Mouse (Mus musculus): ENCODE data around the gene Ube2ql1. TPM values are rescaled to one million over a fixed set of nuclear protein-coding genes. Genes with fewer than 3 reads are reported as not detected.
A peak's percentile ranks its signal among the peaks of the same experiment; 100 is the strongest.

Gene Ube2ql1
- polyA plus RNA-seq, 1 experiment from 2014 or later, result 0.05 TPM

GRCm38 (mm10) chr13:69740331-69741285, 919 bp upstream of the Ube2ql1 start:
- Histone ChIP-seq H3K27ac (no peak overlapping the region), H3K4me1 (replicated peaks) (peaks cover 4% of the 10 kb centered on the region), H3K9me3 (replicated peaks) (no peaks in the 10 kb centered on the region), H3K27me3 (peaks cover 62% of the 10 kb centered on the region), H3K36me3 (no peaks in the 10 kb centered on the region), H3K4me3 (replicated peaks) (peak overlapping the region; percentile 58; the same call in 1 of the 2 replicates), H3K4me2 (peak overlapping the region; percentile 69), H3K9ac (no peak overlapping the region)
- ATAC-seq (ENCODE audit: low read depth) (no peak), DNase-seq (no peak)
- WGBS (ENCODE audit: insufficient replicate concordance), result 5% methylated on average over 29 of the region's 29 CpGs

- Histone ChIP-seq H3K4me2 (peak overlapping the region; percentile 69), H3K27me3 (peaks cover 66% of the 10 kb centered on the region), H3K4me3 (replicated peaks) (peak overlapping the region; percentile 58), H3K27ac (no peak overlapping the region), H3K4me1 (replicated peaks) (peaks cover 4% of the 10 kb centered on the region), H3K9me3 (replicated peaks) (no peaks in the 10 kb centered on the region), H3K36me3 (no peaks in the 10 kb centered on the region), H3K9ac (peak overlapping the region; percentile 23; the same call in 1 of the 2 replicates)
- DNase-seq, result no peak
- WGBS (ENCODE audit: insufficient replicate concordance), result under 1% methylated on average over 69 of the region's 78 CpGs
- peak; percentile 49 for ATAC-seq (ENCODE audit: low read depth)
These were observed 464 bp downstream of the Ube2ql1 start for GRCm38 (mm10) chr13:69739091-69739758.

GRCm38 (mm10) chr13:69738461-69738971, 1.2 kb downstream of the Ube2ql1 start:
- H3K4me2 ChIP-seq, result peak overlapping the region; percentile 69
- H3K4me1 ChIP-seq (replicated peaks), result peaks cover 4% of the 10 kb centered on the region
- no peak overlapping the region for H3K9ac ChIP-seq
- WGBS (ENCODE audit: insufficient replicate concordance), result 3% methylated on average over 40 of the region's 40 CpGs
- H3K4me3 ChIP-seq (replicated peaks), result peak overlapping the region; percentile 58
- H3K27ac ChIP-seq, result no peak overlapping the region
- H3K27me3 ChIP-seq, result peaks cover 66% of the 10 kb centered on the region
- DNase-seq (no peak), ATAC-seq (ENCODE audit: low read depth) (no peak)
- no peaks in the 10 kb centered on the region for H3K9me3 ChIP-seq (replicated peaks)
- H3K36me3 ChIP-seq, result no peaks in the 10 kb centered on the region

DNA sequence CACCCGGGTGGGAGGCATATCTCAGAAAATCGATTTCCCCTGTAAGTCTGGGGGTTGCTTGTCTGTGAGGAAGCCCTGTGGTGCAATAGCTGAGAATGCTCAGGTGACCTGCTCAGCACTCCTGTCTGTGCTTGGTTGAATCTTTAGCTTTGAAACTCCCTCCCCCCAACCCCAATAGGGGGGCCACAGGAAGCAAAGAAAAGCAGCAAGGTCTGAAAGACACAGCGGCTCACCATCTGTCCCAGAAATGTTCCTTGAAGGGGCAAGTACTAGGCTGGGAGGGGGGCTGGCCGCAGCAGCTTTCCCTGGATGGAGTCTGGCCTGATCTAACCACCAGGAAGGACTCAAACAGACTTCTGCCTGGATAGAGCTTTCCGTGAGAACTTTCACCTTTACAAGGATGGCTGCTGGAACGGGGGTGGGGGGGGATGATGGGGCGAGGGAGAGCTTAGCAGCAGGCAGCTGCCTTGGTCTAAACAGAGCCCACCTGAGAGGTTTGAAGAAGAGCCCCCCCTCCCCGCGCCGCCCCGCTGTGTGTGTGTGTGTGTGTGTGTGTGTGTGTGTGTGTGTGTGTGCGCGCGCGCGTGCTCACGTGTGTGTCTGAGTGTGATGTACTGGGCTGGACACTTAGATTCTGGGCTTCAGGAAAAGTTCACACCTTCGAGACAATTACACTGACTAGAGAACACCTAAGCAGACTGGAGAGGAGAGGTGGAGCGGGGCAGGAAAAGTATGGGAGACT, 2.1 kb downstream of the Ube2ql1 start:
- Histone ChIP-seq H3K4me3 (replicated peaks) (no peak overlapping the region), H3K4me2 (peak overlapping the region; percentile 69), H3K9ac (no peak overlapping the region), H3K4me1 (replicated peaks) (peaks cover 4% of the 10 kb centered on the region), H3K27ac (no peak overlapping the region), H3K36me3 (no peaks in the 10 kb centered on the region), H3K27me3 (peaks cover 66% of the 10 kb centered on the region), H3K9me3 (replicated peaks) (no peaks in the 10 kb centered on the region)
- ATAC-seq (ENCODE audit: low read depth) (no peak), DNase-seq (no peak)
- 21% methylated on average over 19 of the region's 19 CpGs for WGBS (ENCODE audit: insufficient replicate concordance)

DNA sequence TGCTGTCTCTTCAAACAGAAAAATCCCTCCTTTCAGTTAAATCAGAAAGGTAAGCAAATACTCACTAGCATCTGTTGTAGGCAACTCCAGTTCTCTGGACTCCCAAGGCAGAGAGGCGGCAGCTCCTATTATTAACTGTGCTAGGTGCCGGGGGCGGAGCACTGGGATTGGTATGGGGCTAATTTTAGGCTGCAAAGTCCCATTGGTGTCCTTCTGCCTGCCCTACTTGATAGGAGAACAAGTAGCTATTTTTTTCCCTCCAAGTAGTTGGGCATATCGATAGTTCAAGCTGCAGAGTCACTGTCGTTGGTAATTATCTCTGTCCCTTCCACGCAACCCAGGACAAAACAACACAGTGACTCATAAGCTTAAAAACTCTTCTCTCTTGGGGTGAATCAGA, 7.1 kb downstream of the Ube2ql1 start:
- Histone ChIP-seq H3K36me3 (no peaks in the 10 kb centered on the region), H3K9me3 (replicated peaks) (no peaks in the 10 kb centered on the region), H3K27me3 (peaks cover 23% of the 10 kb centered on the region), H3K4me2 (no peak overlapping the region), H3K4me1 (replicated peaks) (peaks cover 4% of the 10 kb centered on the region), H3K4me3 (replicated peaks) (no peak overlapping the region), H3K27ac (no peak overlapping the region), H3K9ac (no peak overlapping the region)
- ATAC-seq (ENCODE audit: low read depth) (no peak), DNase-seq (no peak)
- 76% methylated on average over 6 of the region's 6 CpGs for WGBS (ENCODE audit: insufficient replicate concordance)

DNA sequence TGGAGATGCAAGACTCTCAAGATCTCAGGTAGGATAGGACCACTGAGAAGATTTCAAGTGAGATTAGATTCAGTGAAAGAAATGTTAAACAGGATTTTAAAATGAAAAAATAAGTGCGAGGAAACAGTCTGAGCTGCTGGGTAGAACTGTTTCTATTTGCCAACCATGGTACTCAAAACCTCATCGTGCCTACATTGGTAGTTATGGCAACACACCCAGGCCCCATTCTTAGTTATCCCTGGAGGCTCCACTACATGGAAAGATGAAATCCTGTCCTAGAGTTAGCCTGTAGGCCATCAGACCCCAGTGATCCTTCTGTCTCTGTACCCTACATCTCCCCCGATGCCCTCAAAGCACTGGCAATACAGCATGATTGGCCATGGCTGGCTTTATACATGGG, 14.3 kb downstream of the Ube2ql1 start:
- Histone ChIP-seq H3K36me3 (no peaks in the 10 kb centered on the region), H3K9me3 (replicated peaks) (no peaks in the 10 kb centered on the region), H3K27me3 (no peaks in the 10 kb centered on the region), H3K4me2 (no peak overlapping the region), H3K9ac (no peak overlapping the region), H3K4me3 (replicated peaks) (no peak overlapping the region), H3K4me1 (replicated peaks) (no peaks in the 10 kb centered on the region), H3K27ac (no peak overlapping the region)
- ATAC-seq (ENCODE audit: low read depth) (no peak), DNase-seq (no peak)
- WGBS (ENCODE audit: insufficient replicate concordance), result 68% methylated on average over 3 of the region's 3 CpGs

DNA sequence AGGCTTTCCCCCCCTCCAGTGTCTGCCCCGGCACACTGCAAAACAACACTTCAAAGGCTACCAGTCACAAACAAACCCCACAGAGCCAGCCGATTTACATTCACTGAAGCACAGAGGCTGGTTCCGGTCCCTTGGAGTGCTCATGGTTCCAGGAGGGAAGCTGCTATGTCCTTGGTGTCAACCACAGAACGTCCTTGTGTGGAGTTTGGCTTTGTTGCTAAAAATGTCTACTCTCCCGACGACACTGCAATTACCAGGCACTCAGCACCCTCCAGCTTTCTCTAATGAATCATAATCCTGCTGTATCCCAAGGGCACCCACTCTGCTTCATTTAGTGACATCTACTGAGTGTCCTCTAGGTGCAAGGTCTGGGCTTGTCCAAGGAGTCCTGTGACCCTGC, 18.5 kb downstream of the Ube2ql1 start:
- H3K4me3 ChIP-seq (replicated peaks), result no peak overlapping the region
- H3K4me1 ChIP-seq (replicated peaks), result no peaks in the 10 kb centered on the region
- no peak overlapping the region for H3K4me2 ChIP-seq
- no peak for ATAC-seq (ENCODE audit: low read depth)
- no peak overlapping the region for H3K27ac ChIP-seq
- WGBS (ENCODE audit: insufficient replicate concordance), result 17% methylated on average over 6 of the region's 6 CpGs
- H3K9ac ChIP-seq, result no peak overlapping the region
- H3K9me3 ChIP-seq (replicated peaks), result no peaks in the 10 kb centered on the region
- no peaks in the 10 kb centered on the region for H3K27me3 ChIP-seq
- DNase-seq, result no peak
- H3K36me3 ChIP-seq, result no peaks in the 10 kb centered on the region

DNA sequence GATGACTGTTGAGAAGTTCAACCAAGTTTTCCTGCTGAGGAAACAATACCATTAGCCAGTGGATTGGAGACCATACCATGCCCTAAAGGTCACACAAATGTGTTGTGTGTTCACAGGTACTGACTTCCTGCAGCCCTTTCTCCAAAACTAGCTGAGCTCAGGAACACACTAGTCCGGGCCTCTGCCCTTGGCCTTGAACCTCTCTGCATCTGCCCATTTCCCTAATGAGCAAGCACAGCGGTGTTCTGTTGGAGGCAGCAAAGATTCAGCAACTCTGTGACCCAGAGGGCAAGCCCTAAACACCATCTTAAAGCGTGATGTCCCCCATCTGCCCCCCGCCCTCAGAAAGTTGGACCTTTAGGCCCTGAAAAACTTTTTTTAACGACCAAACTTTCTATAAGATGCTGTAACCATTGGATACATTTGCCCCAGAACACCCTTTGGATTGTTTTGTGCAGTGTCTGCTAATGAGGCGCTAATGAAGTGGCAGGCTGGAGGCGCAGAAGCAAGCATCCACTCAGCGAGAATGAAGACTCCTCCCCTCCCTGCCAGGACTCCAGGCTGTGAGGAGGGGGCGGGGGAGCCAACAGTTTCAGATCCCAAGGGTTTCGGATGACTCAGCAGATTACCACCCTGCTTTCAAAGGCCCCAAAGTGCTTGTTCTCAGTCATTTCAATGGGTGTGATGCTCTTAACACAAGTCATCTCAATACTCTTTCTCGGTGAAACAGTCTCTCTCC, 21.7 kb downstream of the Ube2ql1 start:
- WGBS (ENCODE audit: insufficient replicate concordance), result 19% methylated on average over 11 of the region's 11 CpGs
- DNase-seq (no peak), ATAC-seq (ENCODE audit: low read depth) (no peak)
- no peak overlapping the region for H3K9ac ChIP-seq
- H3K27me3 ChIP-seq, result no peaks in the 10 kb centered on the region
- H3K36me3 ChIP-seq, result no peaks in the 10 kb centered on the region
- no peak overlapping the region for H3K4me3 ChIP-seq (replicated peaks)
- no peaks in the 10 kb centered on the region for H3K4me1 ChIP-seq (replicated peaks)
- no peak overlapping the region for H3K4me2 ChIP-seq
- H3K27ac ChIP-seq, result no peak overlapping the region
- no peaks in the 10 kb centered on the region for H3K9me3 ChIP-seq (replicated peaks)

- no peak for DNase-seq
- WGBS (ENCODE audit: insufficient replicate concordance), result 69% methylated on average over 7 of the region's 7 CpGs
- Histone ChIP-seq H3K9me3 (replicated peaks) (no peaks in the 10 kb centered on the region), H3K9ac (no peak overlapping the region), H3K36me3 (no peaks in the 10 kb centered on the region), H3K4me2 (no peak overlapping the region), H3K27ac (no peak overlapping the region), H3K27me3 (no peaks in the 10 kb centered on the region), H3K4me1 (replicated peaks) (no peaks in the 10 kb centered on the region; the same call in 1 of the 2 replicates), H3K4me3 (replicated peaks) (no peak overlapping the region)
- ATAC-seq (ENCODE audit: low read depth), result no peak
These were observed 31.5 kb downstream of the Ube2ql1 start for GRCm38 (mm10) chr13:69708236-69708635.

DNA sequence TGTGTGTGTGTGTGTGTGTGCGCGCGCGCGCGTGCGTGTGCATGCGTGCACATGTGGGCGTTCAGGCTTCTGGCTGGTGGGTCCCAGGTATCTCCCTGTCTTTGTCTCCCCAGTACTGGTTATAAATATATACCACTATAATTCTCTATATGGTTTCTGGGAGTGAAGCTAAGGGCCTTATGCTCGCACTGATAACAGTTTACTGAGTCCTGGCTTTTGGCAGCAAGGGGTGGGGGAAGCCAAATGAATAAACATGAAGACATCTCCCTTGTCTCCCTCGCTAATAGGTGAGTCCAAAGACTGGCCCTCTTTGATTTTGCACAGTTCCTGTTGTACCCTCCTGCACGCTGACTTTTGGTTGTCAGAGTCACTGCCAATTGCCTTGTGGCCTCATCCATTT, 32.2 kb downstream of the Ube2ql1 start:
- WGBS (ENCODE audit: insufficient replicate concordance), result 75% methylated on average over 12 of the region's 12 CpGs
- Histone ChIP-seq H3K27ac (no peak overlapping the region), H3K4me3 (replicated peaks) (no peak overlapping the region), H3K4me2 (no peak overlapping the region), H3K9ac (no peak overlapping the region), H3K36me3 (no peaks in the 10 kb centered on the region), H3K9me3 (replicated peaks) (no peaks in the 10 kb centered on the region), H3K27me3 (no peaks in the 10 kb centered on the region), H3K4me1 (replicated peaks) (no peaks in the 10 kb centered on the region; the same call in 1 of the 2 replicates)
- DNase-seq (no peak), ATAC-seq (ENCODE audit: low read depth) (no peak; the same call in 1 of the 2 replicates)

All from liver, embryonic 13.5 days (tissue).